Mouse (Mus musculus): ENCODE results near the gene Pex26. TPM values are rescaled to one million over a fixed set of nuclear protein-coding genes. Genes with fewer than 3 reads are reported as not detected.

The Pex26 gene
- total RNA-seq, 2 experiments from 2014 or later = 14.8 to 15.0 TPM

- intact Hi-C loops (cut with DNase I) = no loop called here
- no peak for DNase-seq (ENCODE audit: low spot score in 2 of 2)
Observed at GRCm38 (mm10) chr6:121223001-121223400, 39.5 kb downstream of the Pex26 start.

DNA sequence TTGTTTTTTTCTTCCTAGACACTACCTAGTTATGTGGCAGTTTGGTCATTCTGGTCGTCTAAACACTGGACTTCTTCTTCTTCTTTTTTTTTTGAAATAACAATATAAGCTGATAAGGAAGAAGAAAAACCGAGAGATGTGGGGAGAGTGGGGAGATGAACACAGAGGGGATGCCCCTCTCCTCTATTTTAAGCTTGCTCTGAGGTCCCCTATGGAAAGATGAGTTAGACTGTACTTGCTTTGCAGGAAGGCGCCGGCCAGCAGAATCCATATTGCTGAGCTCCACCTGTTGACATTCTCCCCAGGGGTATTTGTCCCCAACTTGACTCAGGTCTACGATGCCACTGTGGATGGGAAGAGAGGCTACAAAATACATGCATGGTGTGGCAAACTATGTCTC lies 40.6 kb downstream of the Pex26 start:
- intact Hi-C loops (cut with DNase I) = no loop called here
- no peak for DNase-seq (ENCODE audit: low spot score in 2 of 2)

DNA sequence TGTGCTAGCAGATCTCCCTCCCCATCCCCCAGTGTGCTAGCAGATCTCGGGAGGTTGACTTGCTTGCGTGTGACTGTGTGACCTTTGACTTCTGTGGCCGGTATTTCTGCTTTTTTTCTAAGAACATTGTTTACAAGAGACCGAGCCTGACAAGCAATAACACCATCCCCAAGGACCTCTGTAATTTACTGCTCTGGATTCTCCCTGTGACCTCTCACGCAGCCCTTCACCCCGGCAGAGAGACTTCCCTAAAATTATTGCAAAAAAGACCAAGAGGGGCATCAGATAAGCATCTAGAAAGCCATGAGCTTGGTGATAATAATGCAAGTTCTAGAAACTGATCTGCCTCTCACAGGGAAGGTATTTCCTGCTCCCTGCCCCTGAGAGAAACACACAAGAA lies 41.5 kb downstream of the Pex26 start:
- intact Hi-C loops (cut with DNase I) = no loop called here
- no peak for DNase-seq (ENCODE audit: low spot score in 2 of 2)

DNA sequence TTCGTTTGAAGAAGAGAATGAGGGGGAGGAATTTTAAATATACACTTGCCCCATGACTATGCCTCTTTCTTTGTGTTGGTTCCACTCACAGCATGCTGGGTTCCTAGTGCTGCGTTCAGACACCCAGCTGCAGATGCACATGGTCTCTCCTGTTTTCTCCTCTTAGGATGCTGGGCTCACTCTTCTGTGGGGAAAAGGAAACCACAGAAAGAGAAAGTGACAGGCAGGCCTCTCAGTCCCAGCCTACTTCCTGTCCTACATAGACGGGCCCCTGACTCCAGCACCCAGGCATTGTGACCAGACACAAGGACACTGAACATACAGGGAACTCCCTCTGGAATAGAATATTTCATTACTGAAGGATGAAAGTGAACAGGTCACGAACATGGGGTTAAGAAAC lies 42.6 kb downstream of the Pex26 start:
- no peak for DNase-seq (ENCODE audit: low spot score in 2 of 2)
- intact Hi-C loops (cut with DNase I) = no loop called here

DNA sequence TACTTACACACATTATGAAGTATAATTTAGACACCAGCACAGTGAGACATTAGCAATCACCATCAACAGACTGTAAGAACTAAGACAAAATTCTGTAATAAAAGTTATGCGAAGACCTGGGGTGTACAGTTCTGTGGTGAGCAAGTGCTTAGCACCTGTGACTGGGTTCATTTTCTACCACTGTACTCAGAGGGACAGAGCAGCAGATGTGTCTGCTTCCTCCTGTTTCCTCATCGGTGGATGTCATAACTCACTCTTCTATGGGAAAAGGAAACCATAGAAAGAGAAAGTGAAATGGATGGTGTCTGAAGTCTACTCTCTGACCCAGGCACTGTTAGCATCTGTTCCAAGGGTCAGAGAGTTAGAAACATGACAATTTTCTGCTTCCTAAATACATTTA lies 43.3 kb downstream of the Pex26 start:
- intact Hi-C loops (cut with DNase I) = no loop called here
- no peak for DNase-seq (ENCODE audit: low spot score in 2 of 2)

GRCm38 (mm10) chr6:121228421-121228820 lies 45.0 kb downstream of the Pex26 start:
- DNase-seq (ENCODE audit: low spot score in 2 of 2) = no peak
- intact Hi-C loops (cut with DNase I) = no loop called here

GRCm38 (mm10) chr6:121232652-121233051 lies 49.2 kb downstream of the Pex26 start:
- DNase-seq (ENCODE audit: low spot score in 2 of 2) = no peak
- intact Hi-C loops (cut with DNase I) = no loop called here

- no peak for DNase-seq (ENCODE audit: low spot score in 2 of 2)
- intact Hi-C loops (cut with DNase I) = no loop called here
Observed at GRCm38 (mm10) chr6:121236386-121236785, 52.9 kb downstream of the Pex26 start.

DNA sequence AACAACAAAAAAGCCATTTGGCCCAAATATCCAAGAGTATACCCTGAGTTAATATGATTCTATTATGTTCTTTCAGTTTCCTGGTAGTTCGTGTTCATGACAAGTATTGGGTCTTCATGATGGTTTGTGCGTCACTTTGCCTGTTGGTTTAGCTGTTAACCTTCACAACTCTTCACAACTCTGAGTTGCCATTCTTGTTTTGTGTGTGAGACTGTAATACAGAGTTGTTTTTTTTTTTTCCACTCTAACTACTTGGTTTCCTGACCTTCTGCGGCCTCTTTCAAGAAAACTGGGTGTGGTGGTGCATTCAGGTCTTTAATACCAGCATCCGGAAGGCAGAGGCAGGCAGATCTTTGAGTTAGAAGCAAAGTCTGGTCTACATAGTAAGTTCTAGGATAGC lies 54.7 kb downstream of the Pex26 start:
- no peak for DNase-seq (ENCODE audit: low spot score in 2 of 2)
- intact Hi-C loops (cut with DNase I) = no loop called here

DNA sequence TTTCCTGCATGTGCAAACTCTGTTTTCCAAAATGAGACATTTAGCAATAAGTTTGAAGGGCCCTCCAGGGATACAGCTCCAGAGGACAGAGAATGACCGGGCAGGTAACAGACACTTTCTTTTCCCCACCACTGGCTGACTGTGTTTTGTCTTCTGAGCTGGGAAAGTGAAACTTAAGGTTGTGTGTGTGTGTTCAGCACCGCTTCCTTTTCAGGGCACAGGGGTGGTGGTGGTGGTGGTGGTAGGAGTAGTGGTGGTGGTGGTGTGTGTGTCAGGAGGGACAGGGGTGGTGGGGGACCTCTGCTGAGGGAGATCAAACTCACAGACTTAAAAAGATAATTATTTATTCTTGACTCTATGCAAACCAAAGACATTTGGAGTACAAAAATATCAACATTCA lies 58.3 kb downstream of the Pex26 start:
- intact Hi-C loops (cut with DNase I) = no loop called here
- DNase-seq (ENCODE audit: low spot score in 2 of 2) = no peak

DNA sequence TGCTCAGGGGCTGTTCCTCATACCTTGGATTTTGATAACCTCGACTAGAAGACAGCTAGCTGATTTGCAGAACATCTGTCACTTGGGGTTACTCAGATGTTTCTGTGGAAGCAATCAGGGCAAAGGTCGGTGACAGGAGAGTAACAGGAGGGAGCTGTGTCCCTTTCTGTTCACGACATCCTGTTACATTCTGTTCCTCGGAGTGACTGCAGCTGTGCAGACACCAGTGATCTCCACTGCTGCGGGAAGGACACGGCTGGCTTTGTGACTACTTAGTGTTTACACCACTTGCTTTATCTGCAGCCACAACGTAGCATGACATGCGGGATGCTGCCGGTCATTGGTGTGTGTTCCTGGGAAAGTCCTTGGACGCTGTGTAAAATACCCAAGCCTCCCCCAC lies 59.7 kb downstream of the Pex26 start:
- no peak for DNase-seq (ENCODE audit: low spot score in 2 of 2)
- intact Hi-C loops (cut with DNase I) = no loop called here

GRCm38 (mm10) chr6:121245127-121246036 lies 61.9 kb downstream of the Pex26 start, which contains the start of gene Usp18:
TSS of gene Usp18 (plus strand) at chr6:121245906.
- intact Hi-C loops (cut with DNase I) = no loop called here
- peak; percentile 51 to 64 for DNase-seq (ENCODE audit: low spot score in 2 of 2)

DNA sequence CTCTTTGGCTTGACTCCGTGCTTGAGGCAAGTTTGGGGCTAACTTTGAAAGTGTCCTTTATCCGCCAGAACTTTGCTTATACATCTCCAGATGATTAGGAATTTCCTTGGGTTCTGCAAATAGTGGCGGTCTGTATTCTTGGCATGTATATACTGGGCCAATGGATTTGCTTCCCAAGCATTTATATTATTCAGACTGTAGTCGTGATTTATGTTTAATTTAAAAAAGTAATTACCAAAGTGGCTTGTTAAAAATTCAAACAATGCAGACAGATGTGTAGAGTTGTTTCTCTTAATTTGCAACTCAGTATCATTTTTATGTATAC lies 62.5 kb downstream of the Pex26 start:
- intact Hi-C loops (cut with DNase I) = no loop called here
- DNase-seq (ENCODE audit: low spot score in 2 of 2) = no peak

Other genes with a start within 250 kb of the Pex26 start
- 100 to 1,000 TPM; 107 to 142 TPM for gene Mical3, start 52.7 kb upstream of the Pex26 start, total RNA-seq (2021)
- 1 to 10 TPM; 6.6 to 9.1 TPM for gene Tuba8, start 27.0 kb downstream of the Pex26 start, total RNA-seq (2021)
- not detected for gene Usp18, start 62.2 kb downstream of the Pex26 start, total RNA-seq (2021)
- gene Slc6a13, start 116.6 kb downstream of the Pex26 start, total RNA-seq (2021) = 10 to 100 TPM; 19.9 to 21.4 TPM
- gene Slc6a12, start 159.4 kb downstream of the Pex26 start, total RNA-seq (2021) = 1 to 10 TPM; 1.7 to 2.4 TPM

All from left cerebral cortex, postnatal 14 days (tissue).